ENCODE assay signal across 8 mouse cellular contexts in the genomic region with DNA sequence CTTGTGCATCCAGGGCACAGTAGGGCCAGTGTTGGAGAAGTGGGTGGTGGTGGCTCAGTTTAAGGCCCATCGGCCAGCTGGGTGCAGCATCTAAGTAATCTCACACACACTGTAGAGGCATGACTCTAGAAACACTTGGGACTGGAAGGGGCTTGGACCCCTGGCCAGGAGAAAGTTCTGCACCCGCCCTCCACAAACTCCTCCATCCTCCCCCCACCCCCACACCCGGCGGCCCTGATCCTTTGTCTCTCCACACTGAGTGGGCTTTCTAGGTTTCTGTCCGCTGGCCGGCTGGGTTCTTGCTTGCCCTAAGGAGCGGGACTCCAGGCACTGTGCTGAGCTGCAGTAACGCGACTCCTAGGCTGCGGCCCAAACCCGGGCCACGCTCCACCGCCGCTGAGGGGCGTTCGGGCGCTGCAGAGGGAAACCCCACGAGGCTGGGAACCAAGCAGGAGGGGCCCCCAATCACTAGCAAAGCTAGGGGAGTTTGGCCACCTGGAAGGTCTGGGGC. TPM values are rescaled to one million over a fixed set of nuclear protein-coding genes. Genes with fewer than 3 reads are reported as not detected.
DNase-seq lines count a peak whose midpoint lies in the region; ATAC-seq and TF ChIP-seq lines count a peak whose summit lies in the region.

No protein-coding gene starts in this region.

- ATAC-seq in forebrain, embryonic 13.5 days = peak; percentile 38
- no peak for ATAC-seq in limb, embryonic 14.5 days (ENCODE audit: low FRiP score, low read depth)

- WGBS in forebrain, embryonic 13.5 days = 1% methylated on average over 18 of the region's 18 CpGs
- 1% methylated on average over 17 of the region's 18 CpGs for WGBS in limb, embryonic 14.5 days

- intact Hi-C loops in left cerebral cortex, postnatal 10 days (cut with DNase I) = no loop called here
- intact Hi-C loops in left cerebral cortex, postnatal 14 days (cut with DNase I) = loop anchor here (5.0 kb wide), 2 partner anchors 198 to 337 kb away; no protein-coding TSS in a partner anchor

- H3K4me1 ChIP-seq in forebrain, embryonic 13.5 days = peaks cover 64% of the 10 kb centered on the region
- H3K4me1 ChIP-seq in limb, embryonic 14.5 days (ENCODE audit: control insufficient read depth, insufficient read depth, low read length) = peaks cover 14% of the 10 kb centered on the region

- DNase-seq in adrenal gland, adult 2 months = peak; percentile 6
- DNase-seq in adrenal gland, postnatal 36 days = no peak
- DNase-seq in left cerebral cortex, postnatal 10 days (ENCODE audit: extremely low spot score in 1 of 2, low spot score in 2 of 2) = peak; percentile 16 to 47
- DNase-seq in left cerebral cortex, postnatal 14 days (ENCODE audit: low spot score in 2 of 2) = no peak
- DNase-seq in limb, embryonic 14.5 days (ENCODE audit: low spot score) = no peak
- DNase-seq in yolk sac, embryonic 10.5 days (ENCODE audit: low spot score) = peak; percentile 11
- DNase-seq in layer of hippocampus, adult 8-10 months (ENCODE audit: low spot score in 2 of 2) = no peak

- H3K27me3 ChIP-seq in forebrain, embryonic 13.5 days = peaks cover 53% of the 10 kb centered on the region
- peaks cover 89% of the 10 kb centered on the region for H3K27me3 ChIP-seq in limb, embryonic 14.5 days (ENCODE audit: control insufficient read depth, insufficient read depth, low read length)

- H3K9me3 ChIP-seq in forebrain, embryonic 13.5 days (replicated peaks) = no peaks in the 10 kb centered on the region
- no peaks in the 10 kb centered on the region for H3K9me3 ChIP-seq in limb, embryonic 14.5 days (ENCODE audit: control insufficient read depth, low read length)

- peak overlapping the region; percentile 98 for H3K27ac ChIP-seq in forebrain, embryonic 13.5 days
- no peak overlapping the region for H3K27ac ChIP-seq in limb, embryonic 14.5 days (replicated peaks; ENCODE audit: low read depth, low read length)

- TF ChIP-seq POLR2A in limb, embryonic 14.5 days (IDR thresholded peaks at IDR 0.05; ENCODE audit: borderline replicate concordance, extremely low read depth, insufficient read depth, insufficient read length) = no peak

- H3K9ac ChIP-seq in forebrain, embryonic 13.5 days = peak overlapping the region; percentile 96
- no peak overlapping the region for H3K9ac ChIP-seq in limb, embryonic 14.5 days (ENCODE audit: low read depth, low read length, severe bottlenecking)

- peak overlapping the region; percentile 75 for H3K4me3 ChIP-seq in forebrain, embryonic 13.5 days
- peak overlapping the region; percentile 13 for H3K4me3 ChIP-seq in limb, embryonic 14.5 days (replicated peaks; ENCODE audit: low read length)

- H3K4me2 ChIP-seq in forebrain, embryonic 13.5 days = peak overlapping the region; percentile 88
- H3K4me2 ChIP-seq in limb, embryonic 14.5 days (replicated peaks; ENCODE audit: low read depth, low read length, severe bottlenecking) = no peak overlapping the region

- H3K36me3 ChIP-seq in forebrain, embryonic 13.5 days (ENCODE audit: poor library complexity, severe bottlenecking) = no peaks in the 10 kb centered on the region
- peaks cover 2% of the 10 kb centered on the region; the same call in 1 of the 2 replicates for H3K36me3 ChIP-seq in limb, embryonic 14.5 days (ENCODE audit: control insufficient read depth, insufficient read depth, low read length)

RNA-seq across cellular contexts. Expression of gene Otx1, which starts 1.7 kb away (rescaled TPM):
- total RNA-seq in adrenal gland, adult 2 months (2021) = not detected
- polyA plus RNA-seq in adrenal gland, adult 2 months (2012; rRNA removed) = not detected in 2 replicates
- total RNA-seq in adrenal gland, postnatal 36 days (2021) = not detected
- 1 to 10 TPM; 6.4 to 6.6 TPM for total RNA-seq in left cerebral cortex, postnatal 10 days (2021)
- 1 to 10 TPM; 6.1 to 9.1 TPM for total RNA-seq in left cerebral cortex, postnatal 14 days (2021)
- 20.0 and 24.0 TPM in 2 replicates for polyA plus RNA-seq in forebrain, embryonic 13.5 days (2015; fragmentation: Nextera tagmentation; extraction: Ambion mirVana)
- 3.3 and 3.4 TPM in 2 replicates for polyA plus RNA-seq in limb, embryonic 14.5 days (2012; rRNA removed)
- 2.2 TPM in 2 replicates for polyA plus RNA-seq in limb, embryonic 14.5 days (2014; fragmentation: Nextera tagmentation; extraction: Ambion mirVana)
- total RNA-seq in layer of hippocampus, adult 8-10 months (2022) = 1 to 10 TPM; 2.7 to 5.5 (median 3.5) TPM

Comparison
In these comparisons a context has a peak if more than half of its experiments do, and no peak if none do; other contexts are left out.
1. DNase-seq: peak in adrenal gland, adult 2 months (single experiment), left cerebral cortex, postnatal 10 days (2 of 2) and yolk sac, embryonic 10.5 days (single experiment); none in adrenal gland, postnatal 36 days (0 of 2), left cerebral cortex, postnatal 14 days (0 of 2), limb, embryonic 14.5 days (single experiment) and layer of hippocampus, adult 8-10 months (0 of 2).